Mouse (Mus musculus): ENCODE measurements around the gene 2700081O15Rik. TPM values are rescaled to one million over a fixed set of nuclear protein-coding genes. Genes with fewer than 3 reads are reported as not detected.

The 2700081O15Rik gene
- total and polyA plus RNA-seq, 3 experiments, result 14.1 to 18.0 TPM; not detected in 1

- TF ChIP-seq MAZ (IDR thresholded peaks at IDR 0.05; ENCODE audit: low read depth, low read length) (no peak), ZC3H11A (IDR thresholded peaks at IDR 0.05; ENCODE audit: low read depth, low read length) (no peak)
Observed at GRCm38 (mm10) chr19:7377639-7378038, 39.8 kb upstream of the 2700081O15Rik start (continued).

GRCm38 (mm10) chr19:7381906-7382247, 35.5 kb upstream of the 2700081O15Rik start:
- no peaks in the 10 kb centered on the region for H3K9me3 ChIP-seq (replicated peaks; ENCODE audit: insufficient read depth, low read length)
- peaks cover 13 to 14% of the 10 kb centered on the region in 2 experiments for H3K4me1 ChIP-seq (ENCODE audit: control insufficient read depth in 1 of 2, insufficient read depth in 2 of 2, low read length in 2 of 2)
- H3K27ac ChIP-seq (ENCODE audit: control insufficient read depth, low read depth, low read length), result peak overlapping the region; percentile 8
- DNase-seq (ENCODE audit: low read depth, low spot score), result no peak
- peak overlapping the region; percentile 87 for H3K9ac ChIP-seq (ENCODE audit: control insufficient read depth, low read depth, low read length, poor library complexity, severe bottlenecking)
- H3K27me3 ChIP-seq (ENCODE audit: control insufficient read depth in 1 of 2, insufficient read depth in 2 of 2, low read length in 2 of 2), result no peaks in the 10 kb centered on the region
- peaks cover 18% of the 10 kb centered on the region for H3K79me2 ChIP-seq (ENCODE audit: control insufficient read depth, insufficient read depth, low read length, poor library complexity)
- peak overlapping the region; percentile 90 to 97 for H3K4me3 ChIP-seq (ENCODE audit: control insufficient read depth in 1 of 2, insufficient read depth in 1 of 2, low read depth in 2 of 2, low read length in 2 of 2)
- TF ChIP-seq CHD1 (IDR thresholded peaks at IDR 0.05; ENCODE audit: low read depth, low read length), result no peak
- no peak for TF ChIP-seq USF1 (IDR thresholded peaks at IDR 0.05; ENCODE audit: low read depth, low read length)
- TF ChIP-seq POLR2AphosphoS2 (IDR thresholded peaks at IDR 0.05; ENCODE audit: low read length), result no peak
- no peak for TF ChIP-seq RCOR1 (IDR thresholded peaks at IDR 0.05; ENCODE audit: low read depth, low read length)
- no peak for TF ChIP-seq TBP (IDR thresholded peaks at IDR 0.05; ENCODE audit: low read depth, low read length)
- TF ChIP-seq SIN3A (IDR thresholded peaks at IDR 0.05; ENCODE audit: low read length), result no peak
- TF ChIP-seq NRF1 (IDR thresholded peaks at IDR 0.05; ENCODE audit: insufficient read depth, low read depth, low read length, poor library complexity, severe bottlenecking), result no peak
- no peak; the same call in 1 of the 2 replicates for TF ChIP-seq MXI1 (IDR thresholded peaks at IDR 0.05; ENCODE audit: low read depth, low read length)
- no peak for TF ChIP-seq MEF2A (IDR thresholded peaks at IDR 0.05; ENCODE audit: extremely low read depth, insufficient replicate concordance, low read depth, low read length, poor library complexity, severe bottlenecking)
- TF ChIP-seq ZMIZ1 (IDR thresholded peaks at IDR 0.05; ENCODE audit: low read depth, low read length), result no peak
- no peak for TF ChIP-seq HCFC1 (IDR thresholded peaks at IDR 0.05; ENCODE audit: low read depth, low read length)
- TF ChIP-seq CHD2 (IDR thresholded peaks at IDR 0.05; ENCODE audit: low read length), result no peak
- TF ChIP-seq POLR2AphosphoS5 (IDR thresholded peaks at IDR 0.05; ENCODE audit: borderline replicate concordance, low read depth, low read length), result no peak
- TF ChIP-seq USF2 (IDR thresholded peaks at IDR 0.05; ENCODE audit: borderline replicate concordance in 1 of 2, insufficient read depth in 1 of 2, low read depth in 1 of 2, low read length in 2 of 2), result no peak
- no peak for TF ChIP-seq SMC3 (IDR thresholded peaks at IDR 0.05; ENCODE audit: low read depth, low read length)
- no peak for TF ChIP-seq ELF1 (IDR thresholded peaks at IDR 0.05; ENCODE audit: low read depth, low read length)
- peaks cover 0 to 24% of the 10 kb centered on the region in 2 experiments; a peak in 2 of 4 replicates for H3K36me3 ChIP-seq (ENCODE audit: control insufficient read depth in 1 of 2, insufficient read depth in 2 of 2, low read length in 2 of 2)
